Comparison of ENCODE assay signal across 27 mouse cellular contexts in the genomic region with DNA sequence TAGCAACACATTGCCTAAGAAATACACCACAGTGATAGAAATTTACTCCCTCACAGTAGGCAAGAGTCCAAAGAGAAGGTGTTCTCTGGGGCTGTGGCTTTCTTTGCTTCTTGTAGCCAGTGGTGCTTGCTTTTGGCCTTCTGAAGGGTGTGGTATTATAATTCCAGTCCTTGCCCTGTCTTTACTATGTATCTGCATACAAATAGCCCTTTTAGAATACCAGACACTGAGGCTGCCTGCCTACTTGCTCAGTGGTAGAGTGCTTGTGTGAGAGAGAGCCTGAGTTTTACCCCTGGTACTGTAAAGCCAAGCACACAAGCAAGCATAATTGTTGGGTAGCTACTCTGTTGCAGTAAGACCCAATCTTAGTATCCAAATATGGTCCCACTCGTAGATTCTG.
"Had no signal": no experiment of that assay in that cellular context is flagged by ENCODE, and none has a peak within 500 bp of the region (broad histone marks: within the 10 kb centered on the region; RNA-seq: fewer than 3 reads in every experiment).

No protein-coding gene starts in this region.

- H3K9ac ChIP-seq: heart, embryonic 13.5 days; heart, embryonic 15.5 days; hindbrain, embryonic 12.5 days; hindbrain, embryonic 14.5 days; intestine, embryonic 15.5 days; limb, embryonic 12.5 days; liver, embryonic 13.5 days had no signal

- H3K4me1 ChIP-seq: intestine, embryonic 15.5 days had no signal

- H3K27me3 ChIP-seq: heart, embryonic 13.5 days; heart, embryonic 15.5 days; hindbrain, embryonic 12.5 days; intestine, embryonic 15.5 days; limb, embryonic 12.5 days; liver, embryonic 13.5 days had no signal

- H3K9me3 ChIP-seq: heart, embryonic 13.5 days; heart, embryonic 15.5 days; hindbrain, embryonic 10.5 days; hindbrain, embryonic 12.5 days; intestine, embryonic 15.5 days; limb, embryonic 10.5 days; limb, embryonic 12.5 days; liver, embryonic 13.5 days had no signal

- H3K27ac ChIP-seq: heart, adult 2 months; heart, embryonic 13.5 days; heart, embryonic 15.5 days; hindbrain, embryonic 10.5 days; hindbrain, embryonic 12.5 days; hindbrain, embryonic 14.5 days; intestine, embryonic 15.5 days; layer of hippocampus, adult 2 months; left cerebral cortex, adult 2 months; limb, embryonic 10.5 days; limb, embryonic 12.5 days; liver, embryonic 13.5 days had no signal

- H3K4me2 ChIP-seq: heart, embryonic 11.5 days; heart, embryonic 13.5 days; heart, embryonic 15.5 days; hindbrain, embryonic 12.5 days; hindbrain, embryonic 14.5 days; intestine, embryonic 15.5 days; limb, embryonic 12.5 days; liver, embryonic 11.5 days; liver, embryonic 13.5 days had no signal

- H3K4me3 ChIP-seq: heart, adult 2 months; heart, embryonic 13.5 days; heart, embryonic 15.5 days; hindbrain, embryonic 10.5 days; hindbrain, embryonic 12.5 days; intestine, embryonic 15.5 days; layer of hippocampus, adult 2 months; left cerebral cortex, adult 2 months; limb, embryonic 10.5 days; limb, embryonic 12.5 days; liver, embryonic 13.5 days had no signal

- DNase-seq: gastrocnemius, postnatal 14 days; gastrocnemius, postnatal 36 days; heart, adult 2 months; heart, postnatal 14 days; heart, postnatal 36 days; kidney, adult 18-20 months; kidney, adult 8-10 months; kidney, postnatal 10 days; kidney, postnatal 25 days; kidney, postnatal 4 days; liver; liver, embryonic 13.5 days had no signal

- ATAC-seq: hindbrain, embryonic 16.5 days; inflammation-experienced regulatory T-cells, adult 6 months; intestine, embryonic 15.5 days; intestine, postnatal 0 days had no signal
